Mouse (Mus musculus): Measurements from ENCODE around the gene Egln3. TPM values are rescaled to one million over a fixed set of nuclear protein-coding genes. Genes with fewer than 3 reads are reported as not detected.

Gene Egln3
- total RNA-seq, 2 experiments from 2014 or later, result 1.9 to 3.6 TPM

- no peak for ATAC-seq (ENCODE audit: poor library complexity, severe bottlenecking)
Measured at GRCm38 (mm10) chr12:54164040-54164723, 39.5 kb downstream of the Egln3 start.

DNA sequence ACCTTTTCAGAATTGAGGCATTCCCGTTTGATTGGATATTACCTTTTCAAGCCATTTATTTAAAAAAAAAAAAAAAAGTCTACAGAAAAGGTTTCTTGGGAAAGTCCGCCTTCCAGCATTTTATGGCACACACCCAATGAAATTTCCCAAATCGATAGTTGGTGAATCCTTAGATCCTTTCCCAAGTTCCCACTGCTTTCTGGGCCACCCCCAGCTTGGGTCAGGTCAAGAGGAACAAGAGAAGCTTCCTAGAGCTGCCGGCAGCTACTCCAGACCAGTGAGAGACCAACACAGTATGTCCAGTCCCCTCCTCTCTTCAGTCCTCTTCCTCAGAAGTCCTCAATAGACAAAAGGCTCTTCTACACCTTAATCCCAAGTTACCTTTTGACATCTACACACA, 40.5 kb downstream of the Egln3 start:
- ATAC-seq (ENCODE audit: poor library complexity, severe bottlenecking), result peak; percentile 25; the same call in 1 of the 2 replicates

GRCm38 (mm10) chr12:54162637-54163131, 41.0 kb downstream of the Egln3 start:
- ATAC-seq (ENCODE audit: poor library complexity, severe bottlenecking), result peak; percentile 85

DNA sequence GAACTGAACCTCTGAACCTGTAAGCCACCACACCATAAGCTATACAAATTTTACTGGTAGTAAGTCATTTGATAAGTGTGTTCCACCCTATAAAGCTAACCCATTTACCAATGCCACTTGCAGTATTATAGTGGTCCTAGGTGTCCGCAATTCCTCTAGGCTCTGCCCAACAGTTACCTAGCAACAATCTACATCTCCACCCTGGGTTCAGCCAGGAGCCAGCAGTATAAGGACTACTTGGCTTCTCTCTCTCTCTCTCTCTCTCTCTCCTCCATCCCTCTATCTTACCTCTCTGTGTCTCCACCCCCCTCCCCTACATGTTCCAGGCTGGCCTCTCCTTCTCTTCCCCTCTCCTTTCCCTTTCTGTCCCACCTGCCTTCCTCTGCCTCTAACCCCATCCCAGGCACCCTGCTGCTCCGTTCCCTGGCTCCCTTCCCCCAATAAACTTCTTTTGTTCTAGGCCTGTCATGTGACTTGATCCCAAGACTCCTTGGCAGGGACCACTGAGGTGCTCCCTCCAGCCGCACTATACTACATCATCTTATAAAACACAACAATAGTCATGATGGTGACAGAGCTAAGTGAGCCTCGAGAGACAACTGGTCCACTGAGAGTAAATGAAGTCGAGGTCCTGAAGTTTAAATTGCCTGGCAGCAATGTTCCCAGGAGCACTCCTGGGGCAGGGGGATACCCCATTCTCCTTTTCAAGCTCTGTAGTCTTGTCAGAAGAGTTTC, 42.0 kb downstream of the Egln3 start:
- no peak for ATAC-seq (ENCODE audit: poor library complexity, severe bottlenecking)

- ATAC-seq (ENCODE audit: poor library complexity, severe bottlenecking), result no peak
Measured at GRCm38 (mm10) chr12:54160279-54160678, 43.4 kb downstream of the Egln3 start.

GRCm38 (mm10) chr12:54154771-54155170, 48.9 kb downstream of the Egln3 start:
- ATAC-seq (ENCODE audit: poor library complexity, severe bottlenecking), result no peak

- no peak for ATAC-seq (ENCODE audit: poor library complexity, severe bottlenecking)
Measured at GRCm38 (mm10) chr12:54146943-54147556, 56.6 kb downstream of the Egln3 start.

Data from megakaryocyte, adult 5-6 weeks (primary cell).